Mouse (Mus musculus): ENCODE data around the gene H2-M10.6. TPM values are rescaled to one million over a fixed set of nuclear protein-coding genes. Genes with fewer than 3 reads are reported as not detected.
A peak's percentile ranks its signal among the peaks of the same experiment; 100 is the strongest.

The H2-M10.6 gene
- total and polyA plus RNA-seq, 3 experiments = not detected

GRCm38 (mm10) chr17:36836874-36837647, 25.1 kb downstream of the H2-M10.6 start, which contains the start of gene Trim26 (continued):
- TF ChIP-seq MAFK (IDR thresholded peaks at IDR 0.05; ENCODE audit: borderline replicate concordance, low read depth, low read length) (no peak), NRF1 (IDR thresholded peaks at IDR 0.05; ENCODE audit: insufficient read depth, low read depth, low read length, poor library complexity, severe bottlenecking) (0 out of 2 replicates have a peak, but pooled peaks have one; percentile 25), MXI1 (IDR thresholded peaks at IDR 0.05; ENCODE audit: low read depth, low read length) (peak; percentile 28; the same call in 1 of the 2 replicates), CHD2 (IDR thresholded peaks at IDR 0.05; ENCODE audit: low read length) (peak; percentile 94), MYB (IDR thresholded peaks at IDR 0.05; ENCODE audit: low read depth, low read length) (no peak), ZC3H11A (IDR thresholded peaks at IDR 0.05; ENCODE audit: low read depth, low read length) (no peak), ZNF384 (IDR thresholded peaks at IDR 0.05; ENCODE audit: low read depth, low read length) (no peak), RAD21 (IDR thresholded peaks at IDR 0.05; ENCODE audit: low read depth, low read length) (no peak), HCFC1 (IDR thresholded peaks at IDR 0.05; ENCODE audit: low read depth, low read length) (peak; percentile 76), MAZ (IDR thresholded peaks at IDR 0.05; ENCODE audit: low read depth, low read length) (0 out of 2 replicates have a peak, but pooled peaks have one; percentile 23), TBP (IDR thresholded peaks at IDR 0.05; ENCODE audit: low read depth, low read length) (no peak), CTCF (IDR thresholded peaks at IDR 0.05 in 2 of 3, conservative IDR thresholded peaks at IDR 0.05 in 1 of 3; ENCODE audit: control insufficient read depth in 1 of 3, insufficient read depth in 1 of 3, low read depth in 2 of 3, low read length in 3 of 3, poor library complexity in 1 of 3, severe bottlenecking in 1 of 3) (no peak), GATA1 (IDR thresholded peaks at IDR 0.05; ENCODE audit: low read depth, low read length) (no peak), TCF12 (IDR thresholded peaks at IDR 0.05; ENCODE audit: low read depth, low read length) (0 out of 2 replicates have a peak, but pooled peaks have one; percentile 10), EP300 (IDR thresholded peaks at IDR 0.05; ENCODE audit: low read depth in 1 of 2, low read length in 2 of 2) (no peak), BHLHE40 (IDR thresholded peaks at IDR 0.05; ENCODE audit: borderline replicate concordance, low read depth, low read length) (peak; percentile 40; the same call in 1 of the 2 replicates), ELF1 (IDR thresholded peaks at IDR 0.05; ENCODE audit: low read depth, low read length) (0 out of 2 replicates have a peak, but pooled peaks have one; percentile 34), RCOR1 (IDR thresholded peaks at IDR 0.05; ENCODE audit: low read depth, low read length) (peak; percentile 72), ETS1 (IDR thresholded peaks at IDR 0.05; ENCODE audit: low read depth, low read length) (peak; percentile 93), GABPA (IDR thresholded peaks at IDR 0.05; ENCODE audit: low read depth, low read length) (no peak), ZKSCAN1 (IDR thresholded peaks at IDR 0.05; ENCODE audit: low read depth, low read length) (no peak), CHD1 (IDR thresholded peaks at IDR 0.05; ENCODE audit: low read depth, low read length) (no peak), MYC (IDR thresholded peaks at IDR 0.05; ENCODE audit: low read depth, low read length) (no peak)

All from MEL (cell line).